Mouse (Mus musculus) heart, embryonic 11.5 days (tissue): ENCODE results near the gene Tldc2. TPM values are rescaled to one million over a fixed set of nuclear protein-coding genes. Genes with fewer than 3 reads are reported as not detected.

Source experiments
- ATAC-seq: fragments of 200-750 bp; cut with Nextera tagmentation; replicated peaks from 2 replicates; pipeline ENCODE4 v1.8.0; 2017; ENCODE audit warnings: moderate library complexity; ENCODE audit not compliant: insufficient number of reproducible peaks, low FRiP score, low TSS enrichment
- H3K27ac ChIP-seq: fragments of 300-500 bp; sonication (generic); 2 replicates; pipeline ENCODE4 v1.5.1; 2014; ENCODE audit warnings: mild to moderate bottlenecking, low read depth, low read length
- H3K27me3 ChIP-seq: fragments of 300-500 bp; sonication (generic); 2 replicates; pipeline ENCODE4 v1.6.1; 2014; ENCODE audit warnings: mild to moderate bottlenecking, low read length, mixed read lengths; ENCODE audit not compliant: control insufficient read depth, insufficient read depth
- H3K36me3 ChIP-seq: fragments of 300-500 bp; sonication (generic); 2 replicates; pipeline ENCODE4 v1.6.1; 2014; ENCODE audit warnings: mild to moderate bottlenecking, low read length, moderate library complexity, mixed read lengths; ENCODE audit not compliant: control insufficient read depth, insufficient read depth
- H3K4me1 ChIP-seq: fragments of 300-500 bp; sonication (generic); 2 replicates; pipeline ENCODE4 v1.6.1; 2014; ENCODE audit warnings: low read length; ENCODE audit not compliant: control insufficient read depth, insufficient read depth
- H3K4me2 ChIP-seq: fragments of 300-500 bp; sonication (generic); 2 replicates; pipeline ENCODE4 v1.6.1; 2014; ENCODE audit warnings: mild to moderate bottlenecking, moderate library complexity
- H3K4me3 ChIP-seq: fragments of 300-500 bp; sonication (generic); 2 replicates; pipeline ENCODE4 v1.5.1; 2014; ENCODE audit warnings: low read depth, low read length
- H3K9ac ChIP-seq: fragments of 300-500 bp; sonication (generic); 2 replicates; pipeline ENCODE4 v1.6.1; 2014; ENCODE audit warnings: mild to moderate bottlenecking, low read depth, low read length, moderate library complexity
- H3K9me3 ChIP-seq: fragments of 300-500 bp; sonication (generic); replicated peaks from 2 replicates; pipeline ENCODE4 v1.6.1; 2016; ENCODE audit warnings: low read length; ENCODE audit not compliant: control insufficient read depth
- WGBS: fragments of 180-500 bp; shearing (Covaris S2); extraction: QIAGEN DNeasy Blood & Tissue Kit; methylation state at CpG from one replicate; pipeline ENCODE4 v1.1.7; 2014; ENCODE audit not compliant: insufficient replicate concordance; 5-methylcytosine and 5-hydroxymethylcytosine counted together
- polyA plus RNA-seq: library from polyadenylated mRNA; unstranded; fragments of >200 nt; fragmentation: Nextera tagmentation; extraction: Ambion mirVana; gene quantifications from 2 replicates; pipeline ENCODE4 v1.2.1, GENCODE M21; 2014

The Tldc2 gene
- polyA plus RNA-seq, 1 experiment from 2014 or later, result 0.26 TPM

GRCm38 (mm10) chr2:157057758-157058157, 29.1 kb upstream of the Tldc2 start:
- Histone ChIP-seq H3K36me3 (peaks cover 10% of the 10 kb centered on the region), H3K27me3 (no peaks in the 10 kb centered on the region), H3K4me1 (peaks cover 15% of the 10 kb centered on the region), H3K4me3 (no peak overlapping the region), H3K4me2 (no peak overlapping the region), H3K9ac (no peak overlapping the region), H3K27ac (no peak overlapping the region), H3K9me3 (no peaks in the 10 kb centered on the region)
- no peak for ATAC-seq
- 87% methylated on average over 4 of the region's 4 CpGs for WGBS

DNA sequence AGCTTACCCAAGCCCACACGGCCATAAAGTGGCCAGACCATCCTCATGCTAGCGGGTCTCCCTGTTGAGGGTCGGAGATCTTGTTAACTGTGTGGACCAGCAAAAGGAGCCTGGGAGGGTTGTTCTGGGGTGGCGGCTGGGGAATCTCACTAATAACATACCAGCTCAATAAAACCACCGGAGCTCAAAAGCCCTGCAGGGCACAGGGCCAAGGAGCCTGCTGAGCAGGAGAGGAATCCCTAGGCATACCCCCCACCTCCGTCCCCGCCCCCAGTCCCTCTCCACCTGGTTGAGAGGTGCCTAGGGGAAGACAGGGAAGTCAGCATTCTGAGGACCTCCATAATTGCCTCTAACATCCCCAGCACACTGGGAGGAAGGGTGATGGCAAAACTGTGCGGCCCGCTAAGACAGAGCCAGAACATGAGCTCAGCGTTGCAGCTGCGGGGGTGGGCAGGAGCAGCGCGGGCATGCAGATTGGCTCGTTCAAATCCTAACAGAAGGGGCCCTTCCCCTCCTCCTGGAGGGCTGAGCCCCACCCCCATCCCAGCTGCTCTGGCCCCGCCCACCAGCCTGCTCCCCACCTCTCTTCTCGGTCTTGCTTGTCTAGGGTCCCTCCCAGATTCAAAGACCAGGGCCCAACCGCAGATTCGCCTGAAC, 28.4 kb upstream of the Tldc2 start:
- H3K4me2 ChIP-seq, result peak overlapping the region; percentile 43
- no peaks in the 10 kb centered on the region for H3K9me3 ChIP-seq
- WGBS, result 20% methylated on average over 18 of the region's 18 CpGs
- H3K36me3 ChIP-seq, result peaks cover 5% of the 10 kb centered on the region; the same call in 1 of the 2 replicates
- peak overlapping the region; percentile 34; the same call in 1 of the 2 replicates for H3K9ac ChIP-seq
- H3K4me3 ChIP-seq, result no peak overlapping the region
- peaks cover 17% of the 10 kb centered on the region for H3K4me1 ChIP-seq
- no peaks in the 10 kb centered on the region for H3K27me3 ChIP-seq
- ATAC-seq, result peak; percentile 65
- peak overlapping the region; percentile 31 for H3K27ac ChIP-seq

DNA sequence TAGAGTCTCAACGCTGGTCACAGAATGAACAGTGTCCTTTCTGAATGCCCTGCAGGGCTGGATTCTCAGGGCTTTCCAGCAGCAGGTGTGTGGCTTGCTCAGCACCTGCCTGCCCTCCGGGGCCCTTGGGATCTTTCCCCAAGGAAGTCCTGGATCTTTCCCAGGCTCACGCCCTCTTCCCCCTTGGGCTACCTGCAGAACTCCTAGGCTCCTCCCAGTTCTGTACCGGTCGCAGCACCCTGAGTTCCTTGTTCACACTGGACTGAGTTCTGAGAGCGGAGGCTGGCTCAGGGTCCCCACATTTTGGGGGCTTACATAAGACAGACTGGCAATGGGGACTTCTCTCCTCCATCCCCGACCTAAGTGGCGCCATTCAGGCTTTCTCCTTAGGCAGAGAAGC, 27.7 kb upstream of the Tldc2 start:
- Histone ChIP-seq H3K9ac (no peak overlapping the region; the same call in 1 of the 2 replicates), H3K4me1 (peaks cover 21% of the 10 kb centered on the region), H3K4me2 (peak overlapping the region; percentile 43)

GRCm38 (mm10) chr2:157060037-157060436, 26.8 kb upstream of the Tldc2 start:
- 90% methylated on average over 14 of the region's 14 CpGs for WGBS
- H3K9ac ChIP-seq, result no peak overlapping the region
- no peak for ATAC-seq

More for the DNA sequence above, 27.7 kb upstream of the Tldc2 start:
- 70% methylated on average over 8 of the region's 8 CpGs for WGBS
- Histone ChIP-seq H3K9me3 (no peaks in the 10 kb centered on the region), H3K4me3 (no peak overlapping the region), H3K27me3 (no peaks in the 10 kb centered on the region), H3K27ac (peak overlapping the region; percentile 46), H3K36me3 (peaks cover 5% of the 10 kb centered on the region; the same call in 1 of the 2 replicates)
- no peak for ATAC-seq

DNA sequence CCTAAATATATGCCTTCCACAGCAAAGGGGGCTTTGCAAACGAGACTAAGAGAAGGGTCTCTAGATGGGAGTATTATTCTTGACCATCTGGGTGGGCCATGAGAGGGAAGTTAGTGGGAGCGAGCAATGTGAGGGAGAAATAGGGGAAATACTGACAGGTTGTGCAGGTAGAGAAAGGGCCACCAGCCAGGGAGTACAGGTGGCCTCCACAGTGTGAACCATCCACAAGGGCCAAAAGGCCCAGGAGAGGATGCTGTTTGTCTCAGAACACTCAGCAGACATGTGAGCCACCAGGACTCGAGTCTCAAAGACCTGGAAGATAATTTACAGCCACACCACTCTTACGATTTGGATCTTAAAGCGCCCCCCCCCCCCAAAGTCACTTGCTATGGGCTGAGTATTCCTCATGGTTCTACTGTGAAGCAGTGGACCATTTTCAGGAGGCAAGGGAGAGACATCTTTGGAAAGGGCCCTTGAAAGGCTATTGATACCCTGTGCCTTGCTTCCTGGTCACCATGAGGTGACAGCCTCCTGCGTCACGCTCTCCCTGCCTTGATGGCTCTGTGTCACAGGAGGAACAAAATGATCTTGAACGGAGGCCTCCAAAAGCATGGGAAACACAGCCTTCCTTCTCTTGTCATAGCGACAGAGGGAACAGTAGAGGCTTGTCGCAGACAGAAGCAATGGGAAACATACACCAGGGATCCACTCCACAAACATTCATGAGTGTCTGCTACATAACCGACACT, 26.1 kb upstream of the Tldc2 start:
- Histone ChIP-seq H3K9ac (no peak overlapping the region), H3K9me3 (no peaks in the 10 kb centered on the region), H3K27me3 (no peaks in the 10 kb centered on the region), H3K36me3 (peaks cover 5% of the 10 kb centered on the region; the same call in 1 of the 2 replicates), H3K4me2 (no peak overlapping the region), H3K4me1 (peaks cover 31% of the 10 kb centered on the region), H3K4me3 (no peak overlapping the region), H3K27ac (no peak overlapping the region)
- no peak for ATAC-seq
- 84% methylated on average over 11 of the region's 11 CpGs for WGBS

More at GRCm38 (mm10) chr2:157060037-157060436, 26.8 kb upstream of the Tldc2 start:
- Histone ChIP-seq H3K4me3 (no peak overlapping the region), H3K27ac (no peak overlapping the region), H3K36me3 (peaks cover 5% of the 10 kb centered on the region; the same call in 1 of the 2 replicates), H3K4me1 (peaks cover 25% of the 10 kb centered on the region), H3K27me3 (no peaks in the 10 kb centered on the region), H3K9me3 (no peaks in the 10 kb centered on the region), H3K4me2 (no peak overlapping the region)

- no peak overlapping the region for H3K4me2 ChIP-seq
- H3K4me1 ChIP-seq, result peaks cover 47% of the 10 kb centered on the region
- ATAC-seq, result no peak
- no peaks in the 10 kb centered on the region for H3K9me3 ChIP-seq
- no peaks in the 10 kb centered on the region for H3K27me3 ChIP-seq
- H3K4me3 ChIP-seq, result no peak overlapping the region
- peaks cover 3% of the 10 kb centered on the region; the same call in 1 of the 2 replicates for H3K36me3 ChIP-seq
- no peak overlapping the region for H3K27ac ChIP-seq
- H3K9ac ChIP-seq, result no peak overlapping the region; the same call in 1 of the 2 replicates
- WGBS, result 63% methylated on average over 4 of the region's 4 CpGs
Observed at GRCm38 (mm10) chr2:157063241-157063700, 23.6 kb upstream of the Tldc2 start.

- Histone ChIP-seq H3K9ac (no peak overlapping the region), H3K27me3 (no peaks in the 10 kb centered on the region), H3K27ac (no peak overlapping the region), H3K4me1 (peaks cover 46% of the 10 kb centered on the region), H3K4me2 (no peak overlapping the region), H3K9me3 (no peaks in the 10 kb centered on the region), H3K4me3 (no peak overlapping the region), H3K36me3 (peaks cover 3% of the 10 kb centered on the region; the same call in 1 of the 2 replicates)
- ATAC-seq, result no peak
- WGBS, result 66% methylated on average over 7 of the region's 7 CpGs
Observed at GRCm38 (mm10) chr2:157064136-157064535, 22.7 kb upstream of the Tldc2 start.

GRCm38 (mm10) chr2:157064978-157065878, 21.6 kb upstream of the Tldc2 start:
- no peaks in the 10 kb centered on the region for H3K9me3 ChIP-seq
- H3K4me2 ChIP-seq, result no peak overlapping the region
- no peak for ATAC-seq

More at GRCm38 (mm10) chr2:157064978-157065878, 21.6 kb upstream of the Tldc2 start:
- Histone ChIP-seq H3K4me1 (peaks cover 54% of the 10 kb centered on the region), H3K27me3 (no peaks in the 10 kb centered on the region), H3K9ac (no peak overlapping the region), H3K36me3 (no peaks in the 10 kb centered on the region), H3K4me3 (no peak overlapping the region), H3K27ac (peak overlapping the region; percentile 65)
- 73% methylated on average over 14 of the region's 14 CpGs for WGBS
